Mouse (Mus musculus) spleen, postnatal 10 days (tissue): Measurements from ENCODE around the gene Odc1.
"Not testable (repeated sequence)": the region's sequence is repeated elsewhere in the genome, so short reads cannot be mapped to it uniquely, and the experiment has no call there.

ENCODE experiments used
- DNase-seq, 2 experiments: peaks; one replicate each; pipeline ENCODE4 v3.0.0; 2021 to 2022; ENCODE audit warnings: low spot score in 2 of 2

Odc1 gene

GRCm38 (mm10) chr12:17544209-17545106 lies at the start of gene Odc1:
Gene Odc1, plus strand, starts transcription at chr12:17544794.
- DNase-seq, result peak; percentile 99

- peak in 1 of 2 experiments; percentile 10 for DNase-seq
Observed at GRCm38 (mm10) chr12:17494809-17495208, 49.8 kb upstream of the Odc1 start.

GRCm38 (mm10) chr12:17495858-17496451 lies 48.6 kb upstream of the Odc1 start:
- DNase-seq, result peak in 1 of 2 experiments; percentile 19

GRCm38 (mm10) chr12:17505620-17506074 lies 38.9 kb upstream of the Odc1 start:
- peak in 1 of 2 experiments; percentile 44 for DNase-seq

- peak; percentile 60 to 75 for DNase-seq
Observed at GRCm38 (mm10) chr12:17506117-17506993, 38.2 kb upstream of the Odc1 start.

GRCm38 (mm10) chr12:17506994-17507542 lies 37.5 kb upstream of the Odc1 start:
- peak; percentile 43 for DNase-seq

- DNase-seq, result no peak
Observed at GRCm38 (mm10) chr12:17509310-17509709, 35.3 kb upstream of the Odc1 start.

- DNase-seq, result peak in 1 of 2 experiments; percentile 23
Observed at GRCm38 (mm10) chr12:17510158-17510557, 34.4 kb upstream of the Odc1 start.

GRCm38 (mm10) chr12:17511019-17511418 lies 33.6 kb upstream of the Odc1 start:
- peak in 1 of 2 experiments; percentile 6 for DNase-seq

- DNase-seq, result no peak
Observed at GRCm38 (mm10) chr12:17529180-17529579, 15.4 kb upstream of the Odc1 start.

- no peak for DNase-seq
Observed at GRCm38 (mm10) chr12:17529726-17530125, 14.9 kb upstream of the Odc1 start.

GRCm38 (mm10) chr12:17530825-17531224 lies 13.8 kb upstream of the Odc1 start:
- no peak for DNase-seq

GRCm38 (mm10) chr12:17536222-17536621 lies 8.4 kb upstream of the Odc1 start:
- no peak for DNase-seq

- DNase-seq, result peak in 1 of 2 experiments; percentile 45
Observed at GRCm38 (mm10) chr12:17537147-17537546, 7.4 kb upstream of the Odc1 start.

- DNase-seq, result peak; percentile 76 to 80
Observed at GRCm38 (mm10) chr12:17538087-17538486, 6.5 kb upstream of the Odc1 start.

GRCm38 (mm10) chr12:17539041-17539440 lies 5.6 kb upstream of the Odc1 start:
- DNase-seq, result peak; percentile 33 to 65

GRCm38 (mm10) chr12:17540040-17540552 lies 4.5 kb upstream of the Odc1 start:
- peak; percentile 34 to 49 for DNase-seq

GRCm38 (mm10) chr12:17545107-17545571 lies 545 bp downstream of the Odc1 start:
- DNase-seq, result no peak

GRCm38 (mm10) chr12:17545884-17546283 lies 1.3 kb downstream of the Odc1 start:
- no peak for DNase-seq

GRCm38 (mm10) chr12:17547552-17547951 lies 3.0 kb downstream of the Odc1 start:
- not testable (repeated sequence) for DNase-seq

GRCm38 (mm10) chr12:17548505-17548904 lies 3.9 kb downstream of the Odc1 start:
- DNase-seq, result no peak
